Mouse (Mus musculus): ENCODE data around the gene Casc1. TPM values are rescaled to one million over a fixed set of nuclear protein-coding genes. Genes with fewer than 3 reads are reported as not detected.

The Casc1 gene
- polyA plus RNA-seq, 1 experiment: 1.5 TPM

DNA sequence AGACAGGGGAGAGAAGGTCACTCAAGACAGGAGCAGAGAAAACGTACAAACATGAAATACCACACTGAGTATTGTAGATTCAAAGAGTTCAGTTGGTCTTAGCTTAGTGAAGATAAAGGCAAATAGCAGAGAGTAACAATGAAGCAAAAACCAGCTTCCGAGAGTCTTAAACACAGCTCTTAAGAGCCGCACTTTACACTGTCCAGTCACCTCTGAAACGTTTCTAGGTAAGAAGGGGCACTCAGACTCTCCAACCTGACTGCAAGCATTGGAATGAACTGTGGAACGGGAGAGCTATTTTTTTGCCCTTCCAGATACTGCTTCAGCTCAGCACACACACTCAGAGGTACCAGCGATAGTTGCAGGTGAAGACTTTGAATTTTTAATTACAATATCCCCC is 29.5 kb upstream of the Casc1 start:
- TF ChIP-seq POLR2A (IDR thresholded peaks at IDR 0.05; ENCODE audit: extremely low read depth, insufficient read depth, low read length): no peak
- no peak for TF ChIP-seq CTCF (IDR thresholded peaks at IDR 0.05; ENCODE audit: extremely low read depth, insufficient read depth, low read length)
- Histone ChIP-seq H3K4me1 (ENCODE audit: control insufficient read depth, insufficient read depth, low read length) (no peaks in the 10 kb centered on the region), H3K27ac (ENCODE audit: insufficient read depth, low read length) (no peak overlapping the region), H3K4me3 (ENCODE audit: insufficient read depth, low read length) (no peak overlapping the region)

GRCm38 (mm10) chr6:145237148-145237547 is 26.3 kb upstream of the Casc1 start:
- Histone ChIP-seq H3K27ac (ENCODE audit: insufficient read depth, low read length) (no peak overlapping the region), H3K4me3 (ENCODE audit: insufficient read depth, low read length) (no peak overlapping the region), H3K4me1 (ENCODE audit: control insufficient read depth, insufficient read depth, low read length) (no peaks in the 10 kb centered on the region)
- no peak for TF ChIP-seq POLR2A (IDR thresholded peaks at IDR 0.05; ENCODE audit: extremely low read depth, insufficient read depth, low read length)
- no peak for TF ChIP-seq CTCF (IDR thresholded peaks at IDR 0.05; ENCODE audit: extremely low read depth, insufficient read depth, low read length)

GRCm38 (mm10) chr6:145235367-145235766 is 24.6 kb upstream of the Casc1 start:
- Histone ChIP-seq H3K27ac (ENCODE audit: insufficient read depth, low read length) (no peak overlapping the region), H3K4me3 (ENCODE audit: insufficient read depth, low read length) (no peak overlapping the region), H3K4me1 (ENCODE audit: control insufficient read depth, insufficient read depth, low read length) (no peaks in the 10 kb centered on the region)
- TF ChIP-seq CTCF (IDR thresholded peaks at IDR 0.05; ENCODE audit: extremely low read depth, insufficient read depth, low read length) (no peak), POLR2A (IDR thresholded peaks at IDR 0.05; ENCODE audit: extremely low read depth, insufficient read depth, low read length) (no peak)

GRCm38 (mm10) chr6:145234391-145234790 is 23.6 kb upstream of the Casc1 start:
- H3K4me3 ChIP-seq (ENCODE audit: insufficient read depth, low read length): no peak overlapping the region
- TF ChIP-seq POLR2A (IDR thresholded peaks at IDR 0.05; ENCODE audit: extremely low read depth, insufficient read depth, low read length) (no peak), CTCF (IDR thresholded peaks at IDR 0.05; ENCODE audit: extremely low read depth, insufficient read depth, low read length) (no peak)

GRCm38 (mm10) chr6:145226296-145226695 is 15.5 kb upstream of the Casc1 start:
- Histone ChIP-seq H3K27ac (ENCODE audit: insufficient read depth, low read length) (no peak overlapping the region), H3K4me1 (ENCODE audit: control insufficient read depth, insufficient read depth, low read length) (no peaks in the 10 kb centered on the region), H3K4me3 (ENCODE audit: insufficient read depth, low read length) (no peak overlapping the region)
- TF ChIP-seq CTCF (IDR thresholded peaks at IDR 0.05; ENCODE audit: extremely low read depth, insufficient read depth, low read length) (no peak), POLR2A (IDR thresholded peaks at IDR 0.05; ENCODE audit: extremely low read depth, insufficient read depth, low read length) (no peak)

More at GRCm38 (mm10) chr6:145234391-145234790, 23.6 kb upstream of the Casc1 start:
- Histone ChIP-seq H3K27ac (ENCODE audit: insufficient read depth, low read length) (no peak overlapping the region), H3K4me1 (ENCODE audit: control insufficient read depth, insufficient read depth, low read length) (no peaks in the 10 kb centered on the region)

DNA sequence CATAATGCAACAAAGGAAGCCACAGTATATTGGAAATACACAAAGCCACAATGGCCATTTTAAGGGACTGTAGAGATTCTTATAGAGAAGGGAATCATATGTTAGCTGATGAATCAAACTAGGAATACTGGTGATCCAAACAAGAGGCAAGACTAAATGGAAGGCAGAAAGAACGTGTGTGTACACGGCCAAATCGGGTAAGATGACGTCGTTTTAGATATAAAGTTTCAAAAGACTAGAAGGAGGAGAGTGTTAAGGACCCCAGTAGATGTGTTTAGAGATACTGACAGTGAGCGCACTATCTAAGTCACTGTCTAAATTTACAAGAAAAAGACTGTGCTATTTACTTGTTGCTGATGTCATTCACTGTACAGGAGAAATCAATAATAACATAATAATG is 13.4 kb upstream of the Casc1 start:
- no peak for TF ChIP-seq CTCF (IDR thresholded peaks at IDR 0.05; ENCODE audit: extremely low read depth, insufficient read depth, low read length)
- no peak for TF ChIP-seq POLR2A (IDR thresholded peaks at IDR 0.05; ENCODE audit: extremely low read depth, insufficient read depth, low read length)
- no peak overlapping the region for H3K27ac ChIP-seq (ENCODE audit: insufficient read depth, low read length)
- H3K4me3 ChIP-seq (ENCODE audit: insufficient read depth, low read length): no peak overlapping the region
- no peaks in the 10 kb centered on the region for H3K4me1 ChIP-seq (ENCODE audit: control insufficient read depth, insufficient read depth, low read length)

- H3K4me3 ChIP-seq (ENCODE audit: insufficient read depth, low read length): no peak overlapping the region
- no peak for TF ChIP-seq CTCF (IDR thresholded peaks at IDR 0.05; ENCODE audit: extremely low read depth, insufficient read depth, low read length)
- H3K4me1 ChIP-seq (ENCODE audit: control insufficient read depth, insufficient read depth, low read length): no peaks in the 10 kb centered on the region
- H3K27ac ChIP-seq (ENCODE audit: insufficient read depth, low read length): no peak overlapping the region
Observed at GRCm38 (mm10) chr6:145215826-145216225, 5.0 kb upstream of the Casc1 start.

- no peak overlapping the region for H3K4me3 ChIP-seq (ENCODE audit: insufficient read depth, low read length)
- H3K4me1 ChIP-seq (ENCODE audit: control insufficient read depth, insufficient read depth, low read length): no peaks in the 10 kb centered on the region
- no peak overlapping the region for H3K27ac ChIP-seq (ENCODE audit: insufficient read depth, low read length)
- no peak for TF ChIP-seq POLR2A (IDR thresholded peaks at IDR 0.05; ENCODE audit: extremely low read depth, insufficient read depth, low read length)
- TF ChIP-seq CTCF (IDR thresholded peaks at IDR 0.05; ENCODE audit: extremely low read depth, insufficient read depth, low read length): no peak
Observed at GRCm38 (mm10) chr6:145213916-145214315, 3.1 kb upstream of the Casc1 start.

DNA sequence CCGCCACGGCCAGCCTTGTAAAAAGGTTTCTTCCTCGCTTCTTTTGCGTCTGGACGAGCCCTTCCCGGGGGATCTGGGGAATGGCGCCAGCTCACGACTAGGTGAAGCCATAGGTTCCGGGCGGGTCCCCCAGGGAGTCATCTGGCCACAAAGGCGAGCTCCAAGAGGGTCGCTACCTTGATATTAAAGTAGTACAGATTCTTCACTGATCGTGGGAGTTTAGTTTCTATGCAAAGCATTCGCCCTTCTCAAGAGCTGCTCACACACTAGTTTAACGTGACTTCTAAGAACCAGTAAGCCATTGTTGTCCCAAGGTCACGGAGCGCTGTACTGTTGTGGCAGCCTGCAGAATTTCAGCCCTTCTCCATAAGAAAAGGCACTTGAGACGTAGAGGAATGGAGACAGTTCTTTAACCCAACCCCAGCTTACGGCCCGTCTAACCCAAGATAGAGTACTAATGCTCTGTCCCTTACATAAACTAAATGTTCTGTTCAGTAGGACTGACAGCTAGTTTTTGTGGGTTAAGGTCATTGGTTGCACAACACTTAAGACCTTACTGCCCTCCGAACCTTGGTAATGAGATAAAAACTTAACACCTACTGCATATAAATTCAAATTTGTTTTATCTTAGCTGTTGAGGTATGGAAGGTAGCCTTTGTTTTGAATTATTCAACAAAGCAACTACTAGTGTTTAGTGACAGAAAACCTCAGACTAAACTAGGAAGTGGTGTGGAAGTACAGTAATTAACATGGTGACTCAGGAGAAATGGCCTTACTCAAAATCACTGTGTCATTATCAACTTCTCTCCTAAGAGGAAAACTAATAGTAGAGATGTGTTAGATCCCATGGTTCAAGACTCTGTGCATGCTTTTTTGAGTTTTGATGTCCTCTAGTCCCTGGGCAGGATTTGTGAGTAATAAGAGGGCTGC is 836 bp upstream of the Casc1 start:
- no peaks in the 10 kb centered on the region for H3K4me1 ChIP-seq (ENCODE audit: control insufficient read depth, insufficient read depth, low read length)
- TF ChIP-seq POLR2A (IDR thresholded peaks at IDR 0.05; ENCODE audit: extremely low read depth, insufficient read depth, low read length): no peak
- TF ChIP-seq CTCF (IDR thresholded peaks at IDR 0.05; ENCODE audit: extremely low read depth, insufficient read depth, low read length): no peak
- peak overlapping the region; percentile 54 for H3K4me3 ChIP-seq (ENCODE audit: insufficient read depth, low read length)
- peak overlapping the region; percentile 62 for H3K27ac ChIP-seq (ENCODE audit: insufficient read depth, low read length)

- Histone ChIP-seq H3K27ac (ENCODE audit: insufficient read depth, low read length) (no peak overlapping the region), H3K4me3 (ENCODE audit: insufficient read depth, low read length) (peak overlapping the region; percentile 54), H3K4me1 (ENCODE audit: control insufficient read depth, insufficient read depth, low read length) (no peaks in the 10 kb centered on the region)
- no peak for TF ChIP-seq POLR2A (IDR thresholded peaks at IDR 0.05; ENCODE audit: extremely low read depth, insufficient read depth, low read length)
- TF ChIP-seq CTCF (IDR thresholded peaks at IDR 0.05; ENCODE audit: extremely low read depth, insufficient read depth, low read length): no peak
Observed at GRCm38 (mm10) chr6:145210056-145210680, 637 bp downstream of the Casc1 start.

Measured in cortical plate, adult 2 months (tissue).